9 mouse cellular contexts compared by ENCODE assay signal in the genomic region with DNA sequence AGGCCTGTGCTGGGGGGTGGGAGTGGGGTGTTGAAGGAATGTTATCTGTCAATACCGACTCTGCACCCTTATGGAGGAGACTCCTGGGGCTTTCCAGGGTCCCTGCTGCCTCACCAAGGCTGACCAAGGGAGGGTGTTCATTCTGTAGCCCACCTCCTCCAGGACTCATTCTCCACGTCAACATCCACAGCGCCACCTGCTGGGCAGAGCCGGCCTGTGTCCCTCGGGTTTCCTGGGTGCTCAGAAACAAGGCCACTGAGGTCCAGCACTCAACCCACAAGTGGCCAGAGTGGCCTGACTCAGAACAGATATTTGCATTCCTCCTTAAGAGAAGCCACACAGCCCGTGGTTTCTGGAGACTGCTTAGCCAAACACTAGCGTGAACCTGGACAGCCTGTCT. TPM values are rescaled to one million over a fixed set of nuclear protein-coding genes. Genes with fewer than 3 reads are reported as not detected.
A peak's percentile ranks its signal among the peaks of the same experiment; 100 is the strongest.
DNase-seq lines count a peak whose midpoint lies in the region; ATAC-seq and TF ChIP-seq lines count a peak whose summit lies in the region.
"Had no signal": no experiment of that assay in that cellular context is flagged by ENCODE, and none has a peak within 500 bp of the region (broad histone marks: within the 10 kb centered on the region; RNA-seq: fewer than 3 reads in every experiment).

No protein-coding gene starts in this region.

- no peaks in the 10 kb centered on the region for H3K36me3 ChIP-seq in spleen, adult 2 months (ENCODE audit: control insufficient read depth, insufficient read depth, low read length)
- H3K36me3 ChIP-seq in small intestine, adult 2 months (ENCODE audit: control insufficient read depth, insufficient read depth, low read length): no peaks in the 10 kb centered on the region
- H3K36me3 ChIP-seq: limb, embryonic 13.5 days; stomach, embryonic 15.5 days had no signal

- peak; percentile 62 for ATAC-seq in megakaryocyte, adult 5-6 weeks (ENCODE audit: poor library complexity, severe bottlenecking)

- H3K4me3 ChIP-seq in spleen, adult 2 months (ENCODE audit: extremely low read depth, insufficient read depth, insufficient read length): no peak overlapping the region
- H3K4me3 ChIP-seq in embryonic fibroblast, embryonic 13.5 days (ENCODE audit: insufficient read depth, low read length): no peak overlapping the region
- no peak overlapping the region for H3K4me3 ChIP-seq in layer of hippocampus, adult 2 months
- H3K4me3 ChIP-seq in small intestine, adult 2 months (ENCODE audit: low read depth, low read length): no peak overlapping the region
- H3K4me3 ChIP-seq: limb, embryonic 13.5 days; stomach, embryonic 15.5 days had no signal

- peaks cover 6% of the 10 kb centered on the region; the same call in 1 of the 2 replicates for H3K4me1 ChIP-seq in spleen, adult 2 months (ENCODE audit: control insufficient read depth, insufficient read depth, insufficient read length)
- no peaks in the 10 kb centered on the region for H3K4me1 ChIP-seq in embryonic fibroblast, embryonic 13.5 days (ENCODE audit: control insufficient read depth, insufficient read depth, low read length)
- no peaks in the 10 kb centered on the region for H3K4me1 ChIP-seq in small intestine, adult 2 months (ENCODE audit: control insufficient read depth, insufficient read depth, insufficient read length, low read length)
- H3K4me1 ChIP-seq: limb, embryonic 13.5 days had no signal

- peak; percentile 83 for TF ChIP-seq CTCF in spleen, adult 2 months (IDR thresholded peaks at IDR 0.05; ENCODE audit: extremely low read depth, insufficient read depth, insufficient read length, insufficient replicate concordance)
- TF ChIP-seq CTCF in embryonic fibroblast, embryonic 13.5 days (IDR thresholded peaks at IDR 0.05; ENCODE audit: borderline replicate concordance, insufficient read depth, low read length): peak; percentile 62
- TF ChIP-seq CTCF in layer of hippocampus, adult 2 months (conservative IDR thresholded peaks at IDR 0.05): peak; percentile 85
- TF ChIP-seq CTCF in small intestine, adult 2 months (IDR thresholded peaks at IDR 0.05; ENCODE audit: extremely low read depth, insufficient read length, insufficient replicate concordance, low read depth, low read length): peak; percentile 65; the same call in 1 of the 2 replicates

- DNase-seq in spleen, adult 2 months (ENCODE audit: low read depth in 1 of 2, low spot score in 2 of 2): peak in 1 of 2 experiments; percentile 50
- DNase-seq in spleen, adult 12 weeks (ENCODE audit: low spot score): no peak
- DNase-seq in adrenal gland, postnatal 14 days: peak; percentile 82
- peak in 1 of 2 experiments; percentile 79 for DNase-seq in layer of hippocampus, adult 2 months (ENCODE audit: low spot score in 2 of 2)

- H3K27me3 ChIP-seq in spleen, adult 2 months (ENCODE audit: control insufficient read depth, insufficient read depth, low read length): no peaks in the 10 kb centered on the region
- H3K27me3 ChIP-seq in small intestine, adult 2 months (ENCODE audit: control insufficient read depth, insufficient read depth, low read length): no peaks in the 10 kb centered on the region; the same call in 1 of the 2 replicates

- WGBS in spleen, adult 2 months: 33% methylated on average over 7 of the region's 7 CpGs
- WGBS in small intestine, adult 2 months: 13% methylated on average over 7 of the region's 7 CpGs

- no peak for TF ChIP-seq POLR2A in spleen, adult 2 months (IDR thresholded peaks at IDR 0.05; ENCODE audit: low read depth, low read length)
- TF ChIP-seq POLR2A in embryonic fibroblast, embryonic 13.5 days (IDR thresholded peaks at IDR 0.05; ENCODE audit: low read depth, low read length): no peak
- no peak for TF ChIP-seq POLR2A in small intestine, adult 2 months (IDR thresholded peaks at IDR 0.05; ENCODE audit: low read depth, low read length)

- no peak overlapping the region for H3K27ac ChIP-seq in spleen, adult 2 months (ENCODE audit: insufficient read depth, low read length)
- H3K27ac ChIP-seq in embryonic fibroblast, embryonic 13.5 days (ENCODE audit: insufficient read depth, low read length): no peak overlapping the region
- H3K27ac ChIP-seq in layer of hippocampus, adult 2 months: 0 out of 2 replicates have a peak overlapping the region, but pooled peaks have one; percentile 11
- no peak overlapping the region for H3K27ac ChIP-seq in small intestine, adult 2 months (ENCODE audit: insufficient read depth, low read depth, low read length)
- H3K27ac ChIP-seq: limb, embryonic 13.5 days; stomach, embryonic 15.5 days had no signal

RNA-seq across cellular contexts. Expression of a gene that starts 10.6 kb away (rescaled TPM):
- 360 and 414 TPM in 2 replicates for polyA plus RNA-seq in spleen, adult 2 months (2012; rRNA removed)
- total RNA-seq in adrenal gland, postnatal 14 days (2021): 1,048 and 1,188 TPM in 2 replicates
- 1,513 and 1,676 TPM in 2 replicates for polyA plus RNA-seq in embryonic fibroblast, embryonic 13.5 days (2011; ENCODE audit: insufficient read length, low read depth, missing spikeins)
- total RNA-seq in layer of hippocampus, adult 2 months (2021): 100 to 1,000 TPM; 905 to 943 TPM
- 716 and 867 TPM in 2 replicates for total RNA-seq in megakaryocyte, adult 5-6 weeks (2015)
- 2,870 and 3,242 TPM in 2 replicates for total RNA-seq in megakaryocyte, adult 5-6 weeks (2017)
- polyA plus RNA-seq in small intestine, adult 2 months (2012; rRNA removed): 103 and 130 TPM in 2 replicates

RNA-seq across cellular contexts. Expression of a gene that starts 17.5 kb away (rescaled TPM):
- polyA plus RNA-seq in spleen, adult 2 months (2012; rRNA removed): 18.0 and 19.2 TPM in 2 replicates
- total RNA-seq in adrenal gland, postnatal 14 days (2021): 61.7 and 64.7 TPM in 2 replicates
- polyA plus RNA-seq in embryonic fibroblast, embryonic 13.5 days (2011; ENCODE audit: insufficient read length, low read depth, missing spikeins): 26.9 and 28.0 TPM in 2 replicates
- 10 to 100 TPM; 24.4 to 27.8 TPM for total RNA-seq in layer of hippocampus, adult 2 months (2021)
- 0.27 and 0.40 TPM in 2 replicates for total RNA-seq in megakaryocyte, adult 5-6 weeks (2015)
- total RNA-seq in megakaryocyte, adult 5-6 weeks (2017): 0.73 and 0.88 TPM in 2 replicates
- polyA plus RNA-seq in small intestine, adult 2 months (2012; rRNA removed): 63.4 and 130 TPM in 2 replicates

Comparison
In these comparisons a context has a peak if more than half of its experiments do, and no peak if none do; other contexts are left out.
1. RNA of a gene that starts 17.5 kb away (total RNA-seq): 61.7 to 64.7 TPM in adrenal gland, postnatal 14 days and 24.4 to 27.8 TPM in layer of hippocampus, adult 2 months; 0.27 to 0.88 TPM in megakaryocyte, adult 5-6 weeks; every median in the first group is over 10 times any median in the second.
2. Peak in every context shown above with its lines, with median percentiles within 50 percentile points of each other: CTCF ChIP-seq.